Mouse (Mus musculus): ENCODE results near the gene Kcnk7.

The Kcnk7 gene

DNA sequence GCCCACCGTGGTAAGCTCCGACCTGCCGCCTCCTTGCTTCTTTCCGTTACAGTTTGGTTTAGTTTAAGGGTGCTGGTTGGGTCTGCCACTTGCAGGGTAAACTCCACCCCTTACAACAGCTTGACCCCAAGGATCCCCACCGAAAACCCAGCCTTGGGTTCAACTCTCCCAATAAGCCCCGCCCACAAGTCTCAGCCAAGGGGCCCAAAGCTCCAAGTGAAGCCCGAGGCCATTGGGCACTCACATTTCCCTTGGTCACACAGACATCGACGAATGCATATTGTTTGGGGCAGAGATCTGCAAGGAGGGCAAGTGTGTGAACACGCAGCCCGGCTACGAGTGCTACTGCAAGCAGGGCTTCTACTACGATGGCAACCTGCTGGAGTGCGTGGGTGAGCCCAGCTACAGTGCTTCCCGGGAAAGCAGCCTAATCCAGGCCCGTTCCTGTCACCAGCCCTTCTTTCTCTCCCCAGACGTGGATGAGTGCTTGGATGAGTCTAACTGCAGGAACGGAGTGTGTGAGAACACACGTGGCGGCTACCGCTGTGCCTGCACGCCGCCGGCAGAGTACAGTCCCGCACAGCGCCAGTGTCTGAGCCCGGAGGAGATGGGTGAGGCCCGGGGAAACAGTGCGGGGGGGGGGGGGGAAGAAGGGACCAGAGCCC lies 52.3 kb downstream of the Kcnk7 start:
- no peak for DNase-seq (ENCODE audit: low spot score)

All from testis, postnatal 14 days (tissue).